Mouse (Mus musculus): ENCODE measurements around the gene Shisa5. TPM values are rescaled to one million over a fixed set of nuclear protein-coding genes. Genes with fewer than 3 reads are reported as not detected.

Gene Shisa5
- polyA plus RNA-seq, 1 experiment, result not detected

DNA sequence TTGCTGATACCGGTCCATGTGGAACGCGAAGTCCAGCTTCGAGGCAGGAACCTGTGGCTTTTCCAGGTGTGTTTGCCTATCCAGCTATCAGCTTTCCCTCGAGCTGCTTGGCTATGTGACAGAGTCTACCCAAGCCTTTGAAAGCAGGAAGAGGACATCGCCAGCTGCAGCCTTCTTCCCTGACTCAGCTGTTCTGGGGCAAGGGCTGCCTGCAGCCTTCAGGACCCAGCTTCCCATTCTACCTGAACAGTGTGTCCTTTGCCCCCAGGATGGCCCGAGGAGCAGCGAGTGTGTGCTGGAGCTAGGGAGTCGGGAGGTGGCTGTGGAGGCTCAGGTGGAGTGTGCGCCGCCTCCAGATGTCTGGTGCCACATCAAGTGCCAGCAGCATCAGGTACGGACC is 67.3 kb downstream of the Shisa5 start:
- no peak for TF ChIP-seq POLR2A (IDR thresholded peaks at IDR 0.05; ENCODE audit: insufficient read depth, low read depth, low read length)
- TF ChIP-seq CTCF (IDR thresholded peaks at IDR 0.05; ENCODE audit: insufficient read depth, low read depth, low read length), result no peak
- WGBS, result 85% methylated on average over 12 of the region's 12 CpGs
- Histone ChIP-seq H3K4me3 (ENCODE audit: insufficient read depth, low read depth, low read length) (no peak overlapping the region), H3K4me1 (ENCODE audit: control insufficient read depth, insufficient read depth, low read length) (peaks cover 9% of the 10 kb centered on the region), H3K27ac (ENCODE audit: insufficient read depth, low read depth, low read length) (no peak overlapping the region)

DNA sequence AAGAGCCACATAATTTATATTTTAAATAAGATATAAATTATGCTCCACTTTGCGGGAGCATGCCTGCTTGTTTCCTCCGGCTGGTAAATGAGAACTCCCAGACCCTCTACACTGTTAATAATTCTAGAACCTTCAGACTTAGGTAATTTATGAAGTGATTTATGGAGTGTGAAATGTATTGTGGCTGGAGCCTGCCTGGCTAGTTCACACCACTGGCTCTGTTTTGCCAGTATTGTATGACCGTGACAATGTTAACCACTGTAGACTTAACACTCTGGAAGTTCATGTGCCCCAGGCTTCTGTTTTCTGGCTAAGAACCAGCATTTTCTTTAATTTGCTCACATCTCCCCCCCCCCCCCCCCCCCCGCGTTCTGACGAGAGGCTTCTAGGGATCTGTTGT is 69.0 kb downstream of the Shisa5 start:
- no peak overlapping the region for H3K27ac ChIP-seq (ENCODE audit: insufficient read depth, low read depth, low read length)
- peaks cover 9% of the 10 kb centered on the region for H3K4me1 ChIP-seq (ENCODE audit: control insufficient read depth, insufficient read depth, low read length)
- 70% methylated on average over 6 of the region's 6 CpGs for WGBS
- no peak for TF ChIP-seq CTCF (IDR thresholded peaks at IDR 0.05; ENCODE audit: insufficient read depth, low read depth, low read length)
- TF ChIP-seq POLR2A (IDR thresholded peaks at IDR 0.05; ENCODE audit: insufficient read depth, low read depth, low read length), result no peak
- H3K4me3 ChIP-seq (ENCODE audit: insufficient read depth, low read depth, low read length), result no peak overlapping the region

Other genes starting within 250 kb of the Shisa5 start
- gene Nckipsd, start 230.2 kb upstream of the Shisa5 start, polyA plus RNA-seq (2012; ENCODE audit: insufficient read depth, insufficient read length, low replicate concordance, missing spikeins), result not detected in 2 replicates
- not detected in 2 replicates for gene Celsr3, start 212.2 kb upstream of the Shisa5 start, polyA plus RNA-seq (2012; ENCODE audit: insufficient read depth, insufficient read length, low replicate concordance, missing spikeins)
- gene Slc26a6, start 185.3 kb upstream of the Shisa5 start, polyA plus RNA-seq (2012; ENCODE audit: insufficient read depth, insufficient read length, low replicate concordance, missing spikeins), result not detected in 2 replicates
- gene Tmem89, start 123.9 kb upstream of the Shisa5 start, polyA plus RNA-seq (2012; ENCODE audit: insufficient read depth, insufficient read length, low replicate concordance, missing spikeins), result not detected in 2 replicates
- gene Uqcrc1, start 101.9 kb upstream of the Shisa5 start, polyA plus RNA-seq (2012; ENCODE audit: insufficient read depth, insufficient read length, low replicate concordance, missing spikeins), result 636 and 722 TPM in 2 replicates
- gene Col7a1, start 85.0 kb upstream of the Shisa5 start, polyA plus RNA-seq (2012; ENCODE audit: insufficient read depth, insufficient read length, low replicate concordance, missing spikeins), result not detected in 2 replicates
- not detected in 2 replicates for gene Ucn2, start 52.6 kb upstream of the Shisa5 start, polyA plus RNA-seq (2012; ENCODE audit: insufficient read depth, insufficient read length, low replicate concordance, missing spikeins)
- not detected in 2 replicates for gene Pfkfb4, start 46.8 kb upstream of the Shisa5 start, polyA plus RNA-seq (2012; ENCODE audit: insufficient read depth, insufficient read length, low replicate concordance, missing spikeins)
- gene Trex1, start 21.2 kb downstream of the Shisa5 start, polyA plus RNA-seq (2012; ENCODE audit: insufficient read depth, insufficient read length, low replicate concordance, missing spikeins), result not detected in 2 replicates
- not detected in 2 replicates for gene Atrip, start 35.6 kb downstream of the Shisa5 start, polyA plus RNA-seq (2012; ENCODE audit: insufficient read depth, insufficient read length, low replicate concordance, missing spikeins)
- not detected in 2 replicates for gene Ccdc51, start 43.9 kb downstream of the Shisa5 start, polyA plus RNA-seq (2012; ENCODE audit: insufficient read depth, insufficient read length, low replicate concordance, missing spikeins)
- not detected in 2 replicates for gene Tma7, start 44.0 kb downstream of the Shisa5 start, polyA plus RNA-seq (2012; ENCODE audit: insufficient read depth, insufficient read length, low replicate concordance, missing spikeins)
- not detected in 2 replicates for gene Plxnb1, start 56.8 kb downstream of the Shisa5 start, polyA plus RNA-seq (2012; ENCODE audit: insufficient read depth, insufficient read length, low replicate concordance, missing spikeins)
- gene Fbxw21, start 123.5 kb downstream of the Shisa5 start, polyA plus RNA-seq (2012; ENCODE audit: insufficient read depth, insufficient read length, low replicate concordance, missing spikeins), result not detected in 2 replicates
- not detected in 2 replicates for gene Fbxw13, start 157.4 kb downstream of the Shisa5 start, polyA plus RNA-seq (2012; ENCODE audit: insufficient read depth, insufficient read length, low replicate concordance, missing spikeins)
- not detected in 2 replicates for gene Fbxw20, start 196.2 kb downstream of the Shisa5 start, polyA plus RNA-seq (2012; ENCODE audit: insufficient read depth, insufficient read length, low replicate concordance, missing spikeins)
- gene Fbxw14, start 249.1 kb downstream of the Shisa5 start, polyA plus RNA-seq (2012; ENCODE audit: insufficient read depth, insufficient read length, low replicate concordance, missing spikeins), result not detected in 2 replicates

Measured in olfactory bulb, adult 2 months (tissue).